Mouse (Mus musculus): ENCODE data around the gene Zeb2. TPM values are rescaled to one million over a fixed set of nuclear protein-coding genes. Genes with fewer than 3 reads are reported as not detected.

Gene Zeb2
- polyA plus RNA-seq, 1 experiment from 2014 or later = 53.6 TPM

DNA sequence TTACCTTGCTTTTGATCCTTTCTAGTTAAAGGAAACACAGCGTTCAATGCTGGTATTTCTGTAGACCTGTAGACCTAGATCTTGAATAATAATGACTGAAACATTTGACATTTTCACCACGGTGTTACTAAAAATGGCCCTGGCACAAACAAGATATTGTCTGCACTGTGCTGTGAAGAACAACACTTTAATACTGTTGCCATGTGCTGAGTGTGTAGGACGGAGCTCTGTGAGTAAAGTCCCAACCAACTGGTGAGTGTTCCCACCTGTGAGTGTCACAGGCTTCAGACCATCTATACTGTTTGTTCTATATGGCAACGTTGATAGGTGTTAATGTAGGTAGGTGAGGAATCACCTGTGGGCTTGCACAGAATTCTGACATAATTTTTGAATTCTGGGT is 8.0 kb upstream of the Zeb2 start:
- Histone ChIP-seq H3K4me3 (no peak overlapping the region), H3K4me1 (no peaks in the 10 kb centered on the region), H3K9me3 (no peaks in the 10 kb centered on the region), H3K27me3 (no peaks in the 10 kb centered on the region), H3K4me2 (no peak overlapping the region), H3K36me3 (no peaks in the 10 kb centered on the region), H3K9ac (no peak overlapping the region), H3K27ac (no peak overlapping the region)
- ATAC-seq (ENCODE audit: insufficient number of reproducible peaks, low FRiP score, low TSS enrichment, low read depth) = no peak
- WGBS = 70% methylated on average over 4 of the region's 4 CpGs

DNA sequence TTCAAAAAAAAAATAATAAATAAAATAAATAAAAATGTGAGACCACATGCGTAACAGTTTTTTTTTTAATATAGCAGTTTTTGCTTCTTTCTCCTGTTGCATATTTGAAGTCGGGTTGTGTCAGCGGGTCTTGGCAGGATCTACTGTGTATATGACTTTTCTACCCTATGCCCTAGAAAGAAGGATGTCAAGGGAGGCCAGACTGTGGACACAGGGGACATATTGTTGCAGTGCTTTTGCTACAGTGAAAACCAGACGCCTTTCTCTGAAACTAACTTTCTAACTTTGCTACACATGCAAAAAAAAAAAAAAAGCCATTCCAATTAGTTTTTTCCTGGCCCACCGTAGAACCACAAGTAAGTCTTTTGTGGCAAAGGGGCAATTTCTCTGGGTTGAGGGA is 6.3 kb upstream of the Zeb2 start:
- Histone ChIP-seq H3K27me3 (no peaks in the 10 kb centered on the region), H3K4me3 (no peak overlapping the region), H3K4me2 (no peak overlapping the region), H3K27ac (no peak overlapping the region), H3K9ac (no peak overlapping the region), H3K36me3 (no peaks in the 10 kb centered on the region), H3K9me3 (no peaks in the 10 kb centered on the region), H3K4me1 (no peaks in the 10 kb centered on the region)
- no peak for ATAC-seq (ENCODE audit: insufficient number of reproducible peaks, low FRiP score, low TSS enrichment, low read depth)
- 73% methylated on average over 5 of the region's 5 CpGs for WGBS

DNA sequence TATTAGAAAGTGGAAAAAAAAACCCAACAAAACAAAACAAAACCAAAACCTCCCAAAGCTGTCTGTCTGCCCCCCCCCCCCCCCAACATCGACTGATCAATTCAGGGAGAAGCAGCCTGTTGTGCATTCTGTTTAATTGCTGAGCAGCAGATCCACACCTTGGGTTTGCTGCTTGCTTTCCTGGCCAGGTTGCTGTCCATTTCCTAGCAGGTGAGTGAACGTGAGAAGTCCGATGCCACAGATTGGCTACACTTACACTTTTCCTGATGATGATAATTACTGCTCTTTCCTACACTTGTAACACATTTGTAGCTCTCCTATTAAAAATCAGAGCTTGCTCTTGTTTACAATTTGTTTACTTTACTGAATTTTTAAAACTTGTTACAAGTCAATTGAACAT is 926 bp upstream of the Zeb2 start:
- Histone ChIP-seq H3K27me3 (peaks cover 19% of the 10 kb centered on the region), H3K9ac (no peak overlapping the region), H3K27ac (no peak overlapping the region), H3K4me1 (peaks cover 9% of the 10 kb centered on the region), H3K36me3 (no peaks in the 10 kb centered on the region), H3K9me3 (no peaks in the 10 kb centered on the region), H3K4me3 (no peak overlapping the region), H3K4me2 (no peak overlapping the region)
- no peak for ATAC-seq (ENCODE audit: insufficient number of reproducible peaks, low FRiP score, low TSS enrichment, low read depth)
- WGBS = 38% methylated on average over 3 of the region's 3 CpGs

DNA sequence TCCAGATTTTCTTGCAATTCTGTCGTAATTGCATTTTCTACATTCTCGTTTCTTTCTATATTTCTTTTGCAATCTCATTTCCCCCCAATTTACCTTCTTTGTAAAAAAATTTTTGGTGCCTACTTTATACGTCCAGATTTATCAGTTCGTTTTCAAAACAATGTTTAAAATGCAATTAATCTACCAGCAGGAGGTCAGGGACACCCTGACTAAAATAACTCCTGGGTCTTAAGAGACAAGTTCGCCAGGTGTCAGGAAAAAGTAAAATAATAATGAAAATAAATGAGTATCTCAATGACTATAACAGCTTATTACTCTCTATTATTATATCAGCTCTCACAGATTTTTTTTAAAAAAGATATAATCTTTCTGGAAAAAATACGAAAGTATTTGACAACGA is 397 bp upstream of the Zeb2 start:
- H3K27ac ChIP-seq = peak overlapping the region; percentile 84
- no peaks in the 10 kb centered on the region for H3K9me3 ChIP-seq
- H3K9ac ChIP-seq = peak overlapping the region; percentile 55; the same call in 1 of the 2 replicates
- peaks cover 13% of the 10 kb centered on the region for H3K4me1 ChIP-seq
- peaks cover 22% of the 10 kb centered on the region for H3K27me3 ChIP-seq
- no peak for ATAC-seq (ENCODE audit: insufficient number of reproducible peaks, low FRiP score, low TSS enrichment, low read depth)
- peak overlapping the region; percentile 78 for H3K4me2 ChIP-seq
- peak overlapping the region; percentile 53 for H3K4me3 ChIP-seq
- 24% methylated on average over 7 of the region's 7 CpGs for WGBS
- no peaks in the 10 kb centered on the region for H3K36me3 ChIP-seq

DNA sequence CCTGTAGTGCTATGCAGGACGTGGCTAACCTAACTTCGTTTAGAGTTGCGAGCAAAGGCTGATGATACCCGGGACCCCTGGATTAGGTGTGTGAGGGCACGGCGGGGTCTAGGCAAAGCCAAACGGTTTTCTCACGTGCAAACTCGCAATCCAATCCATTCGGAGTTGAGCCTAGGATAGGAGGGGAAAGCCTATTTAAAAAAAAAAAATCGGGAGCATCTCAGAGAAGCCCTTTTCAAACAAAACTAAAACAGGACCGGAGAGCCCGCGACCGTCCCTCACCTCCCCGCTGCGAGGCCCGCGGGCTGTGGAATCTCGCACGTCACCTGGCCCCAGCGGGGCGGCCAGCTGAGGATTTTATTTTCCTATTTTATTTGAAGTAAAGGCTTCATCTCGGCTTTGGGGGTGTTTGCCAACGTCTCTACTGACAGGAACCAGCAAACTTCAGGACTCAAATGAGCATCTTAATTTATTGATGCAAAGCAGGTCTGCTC is 617 bp downstream of the Zeb2 start:
- H3K36me3 ChIP-seq = no peaks in the 10 kb centered on the region
- peak overlapping the region; percentile 53 for H3K4me3 ChIP-seq
- peak overlapping the region; percentile 55 for H3K9ac ChIP-seq
- peak overlapping the region; percentile 78 for H3K4me2 ChIP-seq
- peaks cover 13% of the 10 kb centered on the region for H3K4me1 ChIP-seq
- peak overlapping the region; percentile 84 for H3K27ac ChIP-seq
- H3K9me3 ChIP-seq = no peaks in the 10 kb centered on the region
- ATAC-seq (ENCODE audit: insufficient number of reproducible peaks, low FRiP score, low TSS enrichment, low read depth) = no peak
- 0% methylated on average over 25 of the region's 25 CpGs for WGBS
- H3K27me3 ChIP-seq = peaks cover 26% of the 10 kb centered on the region

DNA sequence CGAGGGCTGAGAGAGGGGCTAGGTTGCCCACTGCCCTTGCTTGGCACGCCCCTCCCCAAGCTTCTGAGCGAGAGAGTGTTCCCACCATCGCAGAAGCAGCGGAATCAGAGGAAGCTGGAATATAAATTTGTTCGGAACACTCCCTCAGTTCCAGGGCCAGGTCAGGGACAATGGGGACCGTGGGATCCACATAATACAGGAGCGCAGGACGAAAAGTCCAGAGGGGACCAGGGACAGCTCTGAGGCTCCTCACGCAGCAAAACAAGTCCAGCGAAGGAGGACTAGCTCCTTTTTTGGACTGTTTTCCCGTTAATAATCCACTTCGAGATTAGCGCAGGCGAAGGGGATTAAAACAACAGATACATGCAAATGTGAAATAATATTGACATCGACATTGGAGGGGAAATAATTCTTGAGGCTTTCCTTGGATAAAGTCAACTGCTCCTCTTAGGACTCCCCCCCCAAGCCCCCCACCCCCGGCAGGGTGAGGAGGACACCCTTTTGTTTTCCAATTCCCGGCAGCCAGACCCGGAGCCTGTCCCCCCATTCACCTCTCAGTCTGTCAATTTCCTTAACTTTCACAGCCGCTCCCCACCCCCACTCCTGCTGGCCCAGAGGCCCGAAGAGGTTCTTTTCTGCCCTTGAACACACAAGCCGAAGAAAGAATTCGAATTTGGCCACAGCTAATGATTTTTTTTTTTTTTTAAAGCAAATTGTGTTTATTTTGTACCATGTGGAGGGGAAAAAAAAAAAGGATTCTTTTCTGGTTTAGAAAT is 1.3 kb downstream of the Zeb2 start:
- WGBS = 1% methylated on average over 23 of the region's 23 CpGs
- Histone ChIP-seq H3K4me2 (peak overlapping the region; percentile 78), H3K4me3 (peak overlapping the region; percentile 53), H3K27ac (peak overlapping the region; percentile 84), H3K4me1 (peaks cover 13% of the 10 kb centered on the region), H3K9ac (peak overlapping the region; percentile 55), H3K9me3 (no peaks in the 10 kb centered on the region), H3K27me3 (peaks cover 29% of the 10 kb centered on the region), H3K36me3 (no peaks in the 10 kb centered on the region)
- no peak for ATAC-seq (ENCODE audit: insufficient number of reproducible peaks, low FRiP score, low TSS enrichment, low read depth)

DNA sequence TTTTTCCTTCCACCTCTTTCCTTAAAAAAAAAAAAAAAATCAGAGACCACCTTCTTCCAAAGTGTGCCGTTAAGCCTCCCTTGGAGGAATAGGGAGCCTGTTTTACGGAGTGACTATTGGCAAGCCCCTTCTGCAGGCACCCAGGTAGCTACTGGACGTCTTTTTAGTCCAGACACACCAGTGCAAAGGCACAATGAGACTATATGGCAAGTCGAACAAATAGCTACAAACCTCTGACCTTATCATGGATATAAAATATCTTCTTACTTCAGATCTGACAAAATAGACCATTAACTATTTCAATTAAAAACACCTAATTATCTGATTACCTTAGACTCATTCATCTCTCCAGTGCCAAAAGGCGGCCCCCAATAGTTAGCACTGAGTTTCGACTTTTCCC is 2.0 kb downstream of the Zeb2 start:
- Histone ChIP-seq H3K27me3 (peaks cover 29% of the 10 kb centered on the region), H3K36me3 (no peaks in the 10 kb centered on the region), H3K4me3 (peak overlapping the region; percentile 53), H3K9ac (no peak overlapping the region), H3K9me3 (no peaks in the 10 kb centered on the region), H3K4me1 (peaks cover 13% of the 10 kb centered on the region), H3K4me2 (peak overlapping the region; percentile 78), H3K27ac (no peak overlapping the region)
- 14% methylated on average over 6 of the region's 6 CpGs for WGBS
- no peak for ATAC-seq (ENCODE audit: insufficient number of reproducible peaks, low FRiP score, low TSS enrichment, low read depth)

DNA sequence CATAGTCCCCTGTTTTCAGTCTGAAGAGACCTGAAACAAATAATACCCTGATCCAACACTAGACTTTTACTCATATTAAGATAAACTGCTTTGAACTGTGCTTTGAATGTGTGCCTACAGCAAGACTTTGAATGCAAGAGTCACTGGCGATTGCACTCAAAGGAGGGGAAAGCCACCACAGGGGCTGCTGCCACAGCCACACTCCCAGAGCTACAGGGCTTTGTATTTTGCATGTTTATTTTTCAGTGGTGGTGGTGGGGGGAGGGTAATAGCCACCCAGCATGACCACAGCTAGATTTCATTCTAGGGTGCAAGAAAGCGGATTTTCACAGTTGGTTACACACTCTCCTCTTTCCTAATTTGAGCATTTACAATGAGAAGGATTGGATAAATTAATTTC is 2.6 kb downstream of the Zeb2 start:
- WGBS = 46% methylated on average over 2 of the region's 2 CpGs
- Histone ChIP-seq H3K9me3 (no peaks in the 10 kb centered on the region), H3K4me3 (no peak overlapping the region), H3K36me3 (no peaks in the 10 kb centered on the region), H3K27ac (peak overlapping the region; percentile 34; the same call in 1 of the 2 replicates), H3K9ac (no peak overlapping the region), H3K4me1 (peaks cover 13% of the 10 kb centered on the region), H3K27me3 (peaks cover 29% of the 10 kb centered on the region), H3K4me2 (no peak overlapping the region)
- ATAC-seq (ENCODE audit: insufficient number of reproducible peaks, low FRiP score, low TSS enrichment, low read depth) = no peak

DNA sequence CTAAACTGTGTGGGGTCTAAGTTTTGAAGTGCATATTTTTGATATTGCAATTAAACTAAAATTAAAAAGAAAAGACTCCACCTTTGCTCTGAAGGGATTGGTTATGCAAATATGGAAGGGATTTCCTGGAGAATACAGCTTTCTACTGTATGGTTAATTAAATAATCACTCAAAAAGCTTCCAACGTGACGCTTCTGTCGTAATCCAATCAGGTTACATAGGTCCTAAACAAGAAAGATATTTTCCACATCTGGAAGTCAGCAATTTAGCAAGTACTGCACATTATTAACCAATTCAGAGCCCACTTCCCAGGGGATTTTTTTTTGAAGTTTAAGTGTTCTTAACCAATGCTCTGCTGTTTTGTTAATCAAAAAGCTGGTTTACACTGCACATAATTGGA is 3.3 kb downstream of the Zeb2 start:
- H3K9me3 ChIP-seq = no peaks in the 10 kb centered on the region
- H3K27me3 ChIP-seq = peaks cover 29% of the 10 kb centered on the region
- 11% methylated on average over 3 of the region's 3 CpGs for WGBS
- H3K4me2 ChIP-seq = peak overlapping the region; percentile 43; the same call in 1 of the 2 replicates
- peaks cover 16% of the 10 kb centered on the region for H3K4me1 ChIP-seq
- H3K9ac ChIP-seq = no peak overlapping the region
- H3K4me3 ChIP-seq = no peak overlapping the region
- peak overlapping the region; percentile 57; the same call in 1 of the 2 replicates for H3K27ac ChIP-seq
- no peaks in the 10 kb centered on the region for H3K36me3 ChIP-seq
- ATAC-seq (ENCODE audit: insufficient number of reproducible peaks, low FRiP score, low TSS enrichment, low read depth) = no peak

DNA sequence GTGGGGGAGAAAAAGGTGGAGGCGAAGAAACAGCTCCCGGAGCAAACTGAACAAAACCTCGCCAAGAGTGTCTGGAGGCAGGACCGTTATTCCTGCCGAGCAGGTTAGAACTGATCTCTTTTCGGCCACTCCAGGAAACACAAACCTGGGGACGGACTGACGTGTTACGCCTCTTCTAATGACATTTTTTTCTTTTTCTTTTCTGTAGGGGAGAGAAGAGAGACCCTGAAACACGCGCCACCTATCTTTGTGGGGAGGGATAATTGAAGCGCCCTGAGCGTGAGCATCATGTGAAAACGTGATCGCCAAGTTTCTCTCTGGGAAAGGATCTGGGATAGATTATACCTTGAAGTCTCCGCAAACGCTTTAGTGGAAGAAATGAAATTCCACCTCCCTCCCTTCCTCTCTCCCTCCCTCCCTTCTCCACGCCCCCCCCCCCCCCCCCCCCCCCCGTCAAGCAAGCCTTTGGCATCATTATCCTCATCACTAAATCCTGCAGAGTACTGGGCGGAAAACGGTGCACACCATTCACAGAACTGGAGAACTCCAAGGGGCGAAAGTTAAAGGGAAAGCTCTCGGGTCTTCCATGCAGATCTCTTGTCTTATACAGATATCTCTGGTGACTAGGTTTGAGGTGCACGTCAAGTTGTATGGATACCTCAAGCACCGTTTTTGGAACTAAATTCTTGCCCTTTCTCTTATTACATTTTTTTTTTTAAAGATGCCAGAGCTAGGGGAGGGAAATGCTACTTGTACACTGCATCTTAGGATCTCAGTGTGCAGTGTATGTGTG is 4.1 kb downstream of the Zeb2 start:
- H3K27me3 ChIP-seq = peaks cover 33% of the 10 kb centered on the region
- H3K36me3 ChIP-seq = no peaks in the 10 kb centered on the region
- peak overlapping the region; percentile 23; the same call in 1 of the 2 replicates for H3K9ac ChIP-seq
- peaks cover 19% of the 10 kb centered on the region for H3K4me1 ChIP-seq
- 2% methylated on average over 23 of the region's 25 CpGs for WGBS
- ATAC-seq (ENCODE audit: insufficient number of reproducible peaks, low FRiP score, low TSS enrichment, low read depth) = peak; percentile 31; the same call in 1 of the 2 replicates
- H3K9me3 ChIP-seq = no peaks in the 10 kb centered on the region
- H3K4me3 ChIP-seq = peak overlapping the region; percentile 62
- H3K27ac ChIP-seq = peak overlapping the region; percentile 86
- H3K4me2 ChIP-seq = peak overlapping the region; percentile 43

DNA sequence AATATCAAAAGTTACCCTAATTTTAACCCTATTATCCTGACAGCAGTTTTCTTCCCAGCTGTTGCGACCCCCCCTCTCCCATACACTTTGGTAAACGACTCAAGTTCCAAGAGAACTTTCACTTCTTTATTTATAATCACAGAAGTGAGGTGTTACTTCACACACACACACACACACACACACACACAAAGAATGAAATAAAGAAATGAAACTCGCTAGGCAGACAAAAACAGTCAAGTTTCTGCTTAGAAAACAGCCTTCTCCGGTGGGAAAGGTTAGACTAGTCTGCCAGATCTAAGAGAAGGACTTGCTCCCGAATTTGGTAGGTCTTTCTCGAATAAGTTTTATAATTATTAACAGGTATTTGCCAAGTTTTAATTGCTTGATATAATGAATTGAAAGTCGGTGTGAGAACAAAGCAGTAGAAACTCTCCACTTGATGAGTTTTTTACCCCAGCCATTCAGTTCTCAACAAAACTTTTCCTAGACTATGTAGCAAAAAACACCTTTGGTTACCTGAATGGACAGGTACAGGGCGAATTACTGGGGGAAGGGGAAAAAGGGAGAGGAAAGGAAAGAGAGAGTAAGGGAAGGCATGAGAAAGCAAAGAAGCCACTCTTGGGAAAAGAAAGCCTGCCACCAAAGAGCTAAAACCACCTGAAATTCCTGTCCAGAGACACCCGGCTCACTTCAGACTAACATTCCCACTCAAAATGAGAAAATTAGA is 5.0 kb downstream of the Zeb2 start:
- ATAC-seq (ENCODE audit: insufficient number of reproducible peaks, low FRiP score, low TSS enrichment, low read depth) = no peak
- WGBS = 5% methylated on average over 9 of the region's 9 CpGs
- Histone ChIP-seq H3K4me3 (peak overlapping the region; percentile 62), H3K9ac (peak overlapping the region; percentile 39; the same call in 1 of the 2 replicates), H3K27me3 (peaks cover 38% of the 10 kb centered on the region), H3K27ac (peak overlapping the region; percentile 86), H3K4me1 (peaks cover 20% of the 10 kb centered on the region), H3K4me2 (peak overlapping the region; percentile 43), H3K9me3 (no peaks in the 10 kb centered on the region), H3K36me3 (no peaks in the 10 kb centered on the region)
